Mouse (Mus musculus) thymus, adult 2 months (tissue): Measurements from ENCODE around the gene Ccser1. TPM values are rescaled to one million over a fixed set of nuclear protein-coding genes. Genes with fewer than 3 reads are reported as not detected.

Experiments
- DNase-seq: peaks from one replicate; pipeline ENCODE4 v3.0.0; 2021
- H3K27ac ChIP-seq: fragments of 200-500 bp; 2 replicates; pipeline ENCODE4 v1.5.1; 2012; ENCODE audit warnings: low read length, control low read depth; ENCODE audit not compliant: control insufficient read depth, insufficient read depth
- H3K27me3 ChIP-seq: fragments of 200-500 bp; 2 replicates; pipeline ENCODE4 v1.6.1; 2012; ENCODE audit warnings: mild to moderate bottlenecking, low read length, moderate library complexity, mixed read lengths; ENCODE audit not compliant: control insufficient read depth, insufficient read depth
- H3K36me3 ChIP-seq: fragments of 200-500 bp; 2 replicates; pipeline ENCODE4 v1.6.1; 2012; ENCODE audit warnings: mild to moderate bottlenecking, low read length, moderate library complexity; ENCODE audit not compliant: control insufficient read depth, insufficient read depth
- H3K4me1 ChIP-seq: fragments of 200-500 bp; replicated peaks from 2 replicates; pipeline ENCODE4 v1.6.1; 2012; ENCODE audit warnings: low read length; ENCODE audit not compliant: control insufficient read depth, insufficient read depth
- H3K4me3 ChIP-seq: fragments of 200-500 bp; 2 replicates; pipeline ENCODE4 v1.5.1; 2012; ENCODE audit warnings: mild to moderate bottlenecking, low read length, control low read depth, moderate library complexity; ENCODE audit not compliant: control insufficient read depth, insufficient read depth
- CTCF ChIP-seq: fragments of 200-500 bp; IDR thresholded peaks from 2 replicates; pipeline ENCODE4 v1.5.1; 2012; ENCODE audit warnings: mild to moderate bottlenecking, control low read depth, low read length, moderate library complexity, borderline replicate concordance; ENCODE audit not compliant: control insufficient read depth, poor library complexity, insufficient read depth; ENCODE audit errors: extremely low read depth
- POLR2A ChIP-seq: fragments of 200-500 bp; IDR thresholded peaks from 2 replicates; pipeline ENCODE4 v1.6.1; 2012; ENCODE audit warnings: mild to moderate bottlenecking, low read length, control low read depth, moderate library complexity; ENCODE audit not compliant: control insufficient read depth, poor library complexity, insufficient read depth; ENCODE audit errors: extremely low read depth
- WGBS: fragments of 180-500 bp; shearing (Covaris S2); methylation state at CpG from one replicate; pipeline ENCODE4 v1.1.7; 2018; 5-methylcytosine and 5-hydroxymethylcytosine counted together
- polyA plus RNA-seq: library from polyadenylated mRNA; depleted of rRNA; stranded (reverse); fragments of >200 nt; gene quantifications from 2 replicates; pipeline ENCODE4 v1.2.3, GENCODE M21; 2012

The Ccser1 gene
- polyA plus RNA-seq, 1 experiment = 1.6 TPM

- TF ChIP-seq POLR2A (no peak), CTCF (no peak)
- Histone ChIP-seq H3K4me3 (no peak overlapping the region), H3K4me1 (no peaks in the 10 kb centered on the region), H3K36me3 (no peaks in the 10 kb centered on the region), H3K27me3 (no peaks in the 10 kb centered on the region), H3K27ac (no peak overlapping the region)
- DNase-seq = no peak
- 95% methylated on average over 4 of the region's 4 CpGs for WGBS
These were observed 312.1 kb downstream of the Ccser1 start for GRCm38 (mm10) chr6:61491979-61492821.

- TF ChIP-seq POLR2A (no peak), CTCF (no peak)
- Histone ChIP-seq H3K36me3 (no peaks in the 10 kb centered on the region), H3K4me1 (no peaks in the 10 kb centered on the region), H3K27ac (no peak overlapping the region), H3K4me3 (no peak overlapping the region), H3K27me3 (no peaks in the 10 kb centered on the region)
- 96% methylated on average over 5 of the region's 5 CpGs for WGBS
- no peak for DNase-seq
These were observed 313.3 kb downstream of the Ccser1 start for GRCm38 (mm10) chr6:61493386-61493785.

- H3K27ac ChIP-seq = no peak overlapping the region
- no peak overlapping the region for H3K4me3 ChIP-seq
- 55% methylated on average over 2 of the region's 2 CpGs for WGBS
- no peaks in the 10 kb centered on the region for H3K36me3 ChIP-seq
- TF ChIP-seq POLR2A (no peak), CTCF (no peak)
- no peaks in the 10 kb centered on the region for H3K4me1 ChIP-seq
- DNase-seq = no peak
- H3K27me3 ChIP-seq = no peaks in the 10 kb centered on the region
These were observed 335.2 kb downstream of the Ccser1 start for GRCm38 (mm10) chr6:61515310-61515709.

- TF ChIP-seq POLR2A (no peak), CTCF (no peak)
These were observed 341.5 kb downstream of the Ccser1 start for GRCm38 (mm10) chr6:61521587-61521986.

GRCm38 (mm10) chr6:61522108-61522507 is 342.0 kb downstream of the Ccser1 start:
- DNase-seq = no peak
- 93% methylated on average over 3 of the region's 3 CpGs for WGBS
- Histone ChIP-seq H3K27ac (no peak overlapping the region), H3K36me3 (no peaks in the 10 kb centered on the region), H3K4me1 (no peaks in the 10 kb centered on the region), H3K27me3 (no peaks in the 10 kb centered on the region), H3K4me3 (no peak overlapping the region)
- TF ChIP-seq POLR2A = no peak
- TF ChIP-seq CTCF = no peak

More at GRCm38 (mm10) chr6:61521587-61521986, 341.5 kb downstream of the Ccser1 start:
- H3K27ac ChIP-seq = no peak overlapping the region
- 94% methylated on average over 2 of the region's 2 CpGs for WGBS
- H3K27me3 ChIP-seq = no peaks in the 10 kb centered on the region
- no peak overlapping the region for H3K4me3 ChIP-seq
- no peaks in the 10 kb centered on the region for H3K4me1 ChIP-seq
- H3K36me3 ChIP-seq = no peaks in the 10 kb centered on the region
- DNase-seq = no peak

GRCm38 (mm10) chr6:61523748-61524493 is 343.8 kb downstream of the Ccser1 start:
- Histone ChIP-seq H3K27ac (no peak overlapping the region), H3K4me3 (no peak overlapping the region), H3K4me1 (no peaks in the 10 kb centered on the region), H3K27me3 (no peaks in the 10 kb centered on the region), H3K36me3 (no peaks in the 10 kb centered on the region)
- TF ChIP-seq POLR2A (no peak), CTCF (no peak)
- DNase-seq = no peak
- WGBS = 76% methylated on average over 14 of the region's 14 CpGs
